Mouse (Mus musculus): ENCODE data around the gene E330014E10Rik. TPM values are rescaled to one million over a fixed set of nuclear protein-coding genes. Genes with fewer than 3 reads are reported as not detected.
"Not testable (repeated sequence)": the region's sequence is repeated elsewhere in the genome, so short reads cannot be mapped to it uniquely, and the experiment has no call there.

Gene E330014E10Rik
- total RNA-seq (2021): not detected
- long read RNA-seq, experiment 1: 0 reads
- long read RNA-seq, experiment 2: 0 reads

DNA sequence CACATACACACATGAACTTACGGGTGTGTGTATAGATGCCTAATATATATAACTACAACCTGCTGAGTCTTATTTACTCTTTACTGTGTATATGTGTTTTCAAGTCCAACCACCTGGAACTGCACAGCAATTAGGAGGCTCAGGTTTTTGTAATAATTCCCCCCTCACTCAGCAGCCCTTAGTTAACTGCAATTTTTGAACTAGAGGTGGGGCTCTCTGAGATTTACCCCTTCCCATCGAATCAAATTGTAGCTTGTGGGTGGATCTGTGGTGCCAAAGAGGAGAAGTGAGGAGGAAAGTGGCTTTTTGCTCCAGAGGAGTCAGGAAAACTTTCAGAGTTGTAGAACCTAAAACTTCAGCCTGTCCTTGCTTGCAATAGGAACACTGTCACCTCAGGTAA, at the start of gene E330014E10Rik:
E330014E10Rik (plus strand) TSS at position 301 of the 400 bp plus-strand sequence.
- intact Hi-C loops (cut with DNase I): not testable (repeated sequence)

DNA sequence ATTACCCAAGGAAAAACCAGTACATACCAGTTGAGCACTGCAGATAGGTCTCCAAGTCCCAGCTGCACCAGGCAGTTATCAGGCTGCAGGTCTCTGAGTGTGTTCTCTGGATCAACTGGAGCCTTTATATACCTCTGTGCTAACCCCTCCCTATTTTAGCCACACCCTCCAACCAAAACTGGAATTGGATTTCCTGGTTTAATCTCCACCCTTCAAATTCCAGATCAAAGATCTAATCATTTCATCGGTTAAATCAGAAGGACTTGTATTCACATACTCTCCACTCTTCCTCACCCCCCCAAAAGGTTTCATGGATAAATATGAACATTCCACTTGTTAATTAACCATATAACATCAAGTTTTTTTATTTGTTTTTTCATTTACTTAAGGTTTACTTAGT, 39.7 kb upstream of the E330014E10Rik start, which contains the start of gene Gm7978:
Gm7978 (minus strand) TSS at position 101 of the 400 bp plus-strand sequence.
- intact Hi-C loops (cut with DNase I); DNase-seq: not testable (repeated sequence)

More for the DNA sequence above, at the start of gene E330014E10Rik:
- not testable (repeated sequence) for DNase-seq

DNA sequence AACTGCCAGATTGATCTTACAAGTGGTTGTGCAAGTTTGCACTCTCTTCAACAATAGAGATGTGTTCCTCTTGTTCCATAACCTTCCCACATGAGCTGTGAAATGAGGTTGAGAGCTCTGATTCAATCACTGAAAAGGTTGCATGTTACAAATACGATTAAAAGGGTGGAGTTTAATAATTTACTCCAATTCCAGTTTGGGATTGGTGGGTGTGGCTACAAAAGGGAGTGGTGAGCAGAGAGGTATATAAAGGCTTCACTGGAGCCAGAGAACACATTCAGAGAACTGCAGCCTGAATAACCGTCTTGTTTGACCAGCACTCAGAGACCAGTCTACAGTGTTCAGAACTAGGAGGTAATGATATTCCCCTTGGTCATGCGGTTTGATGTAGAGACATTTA, 34.1 kb upstream of the E330014E10Rik start, which contains the start of gene Gm7982:
Gm7982 (plus strand) TSS at position 301 of the 400 bp plus-strand sequence.
- DNase-seq; intact Hi-C loops (cut with DNase I): not testable (repeated sequence)

DNA sequence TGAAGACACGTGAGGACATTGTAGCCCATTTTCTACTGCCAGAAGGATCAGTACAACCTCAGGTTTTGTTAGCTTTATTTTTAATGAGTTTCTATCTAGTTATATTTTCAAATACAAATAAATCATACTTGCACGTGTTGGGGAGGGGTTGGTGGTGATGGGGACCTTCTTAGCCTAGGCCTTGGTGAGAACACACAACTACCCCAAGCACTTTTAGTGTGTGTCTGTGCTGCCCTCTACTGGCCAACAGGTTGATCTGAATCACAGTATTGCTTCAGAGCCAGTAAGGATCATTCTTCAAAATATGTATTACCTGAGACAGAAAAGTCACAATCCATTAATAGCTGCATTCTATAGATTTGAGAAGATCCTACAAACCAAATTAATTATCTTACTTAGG, 35.1 kb downstream of the E330014E10Rik start:
- DNase-seq; intact Hi-C loops (cut with DNase I): not testable (repeated sequence)

DNA sequence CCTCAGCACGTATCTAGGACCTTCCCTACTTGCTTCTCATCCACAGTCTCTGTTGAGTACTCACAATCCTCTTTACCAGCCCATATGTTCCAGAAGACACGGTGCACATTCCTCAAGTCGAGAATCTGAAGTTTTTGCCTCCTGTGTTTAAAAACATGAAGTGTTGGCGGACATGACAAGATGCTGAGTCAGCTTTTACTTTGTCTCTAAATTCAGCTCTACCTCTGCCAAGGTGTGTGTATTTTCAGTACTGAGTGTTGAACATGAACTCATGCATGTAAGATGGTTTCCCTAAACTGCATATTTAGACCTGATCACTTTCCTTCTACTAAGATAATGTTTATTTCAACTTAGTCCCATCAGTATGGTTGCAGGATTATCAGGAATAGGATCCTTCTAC, 60.8 kb downstream of the E330014E10Rik start:
- intact Hi-C loops (cut with DNase I): no loop called here
- DNase-seq: no peak

DNA sequence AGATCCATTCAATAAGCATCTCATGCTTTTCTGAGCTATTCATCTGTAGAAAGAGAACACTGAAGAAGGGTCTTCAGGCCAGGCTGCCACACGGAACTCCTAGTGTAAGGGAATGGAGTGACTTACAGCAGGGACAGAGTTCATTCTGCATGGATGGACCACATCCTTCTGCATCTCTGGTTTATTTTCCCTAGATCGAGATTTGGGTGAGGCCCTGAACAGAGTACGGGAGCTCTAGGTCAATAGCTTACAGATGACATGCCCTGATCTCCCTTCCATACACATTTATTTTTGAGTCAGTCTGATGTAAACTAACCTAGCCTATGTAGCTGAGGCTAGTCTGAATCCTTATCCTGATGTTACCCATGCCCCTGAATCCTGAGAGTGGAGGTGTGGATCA, 78.2 kb downstream of the E330014E10Rik start:
- intact Hi-C loops (cut with DNase I): no loop called here
- no peak for DNase-seq

Other genes starting within 250 kb of the E330014E10Rik start
- gene Gm7971, start 181.1 kb upstream of the E330014E10Rik start, total RNA-seq (2021): not detected
- gene Gm7978, start 39.8 kb upstream of the E330014E10Rik start, total RNA-seq (2021): not detected
- not detected for gene Gm7982, start 34.0 kb upstream of the E330014E10Rik start, total RNA-seq (2021)
- under 1 TPM in 1 of 2 experiments, not detected in 1; 0.38 TPM for gene Cxcl13, start 181.0 kb downstream of the E330014E10Rik start, total RNA-seq (2021)